Comparison of ENCODE assay signal across 19 mouse cellular contexts in genomic region chr2:52862760-52863124, GRCm38 (mm10). TPM values are rescaled to one million over a fixed set of nuclear protein-coding genes. Genes with fewer than 3 reads are reported as not detected.
DNase-seq lines count a peak whose midpoint lies in the region; ATAC-seq and TF ChIP-seq lines count a peak whose summit lies in the region.
"Had no signal": no experiment of that assay in that cellular context is flagged by ENCODE, and none has a peak within 500 bp of the region (broad histone marks: within the 10 kb centered on the region; RNA-seq: fewer than 3 reads in every experiment).

No protein-coding gene starts in this region.

- H3K27me3 ChIP-seq in myocyte (ENCODE audit: control insufficient read depth, insufficient read depth, insufficient read length), result no peaks in the 10 kb centered on the region
- H3K27me3 ChIP-seq in hindbrain, embryonic 11.5 days (ENCODE audit: control insufficient read depth, insufficient read depth, low read length), result no peaks in the 10 kb centered on the region
- H3K27me3 ChIP-seq: embryonic facial prominence, embryonic 13.5 days; embryonic facial prominence, embryonic 15.5 days; forebrain, embryonic 12.5 days had no signal

- H3K79me2 ChIP-seq in myocyte (ENCODE audit: control insufficient read depth, insufficient read depth), result peaks cover 17% of the 10 kb centered on the region

- peak overlapping the region; percentile 22; the same call in 1 of the 2 replicates for H3K27ac ChIP-seq in embryonic fibroblast, embryonic 13.5 days (ENCODE audit: insufficient read depth, low read length)
- no peak overlapping the region for H3K27ac ChIP-seq in hindbrain, embryonic 11.5 days (ENCODE audit: low read depth, low read length)
- H3K27ac ChIP-seq: embryonic facial prominence, embryonic 13.5 days; embryonic facial prominence, embryonic 15.5 days; forebrain, embryonic 10.5 days; forebrain, embryonic 12.5 days had no signal

- no peak overlapping the region for H3ac ChIP-seq in myocyte (ENCODE audit: control insufficient read depth, insufficient read length)

- no peak for TF ChIP-seq CTCF in embryonic fibroblast, embryonic 13.5 days (IDR thresholded peaks at IDR 0.05; ENCODE audit: borderline replicate concordance, insufficient read depth, low read length)

- no peaks in the 10 kb centered on the region for H3K9me3 ChIP-seq in hindbrain, embryonic 11.5 days (ENCODE audit: control insufficient read depth, low read length)
- H3K9me3 ChIP-seq: forebrain, embryonic 12.5 days had no signal

- peaks cover 16% of the 10 kb centered on the region for H3K4me1 ChIP-seq in embryonic fibroblast, embryonic 13.5 days (ENCODE audit: control insufficient read depth, insufficient read depth, low read length)
- H3K4me1 ChIP-seq in hindbrain, embryonic 11.5 days (replicated peaks; ENCODE audit: control insufficient read depth, insufficient read depth, low read length), result 0 out of 2 replicates have a peak, but pooled peaks cover 2% of the 10 kb centered on the region

- TF ChIP-seq POLR2A in embryonic fibroblast, embryonic 13.5 days (IDR thresholded peaks at IDR 0.05; ENCODE audit: low read depth, low read length), result no peak
- no peak for TF ChIP-seq POLR2A in myocyte (IDR thresholded peaks at IDR 0.05; ENCODE audit: insufficient read length, low read depth)

- H3K36me3 ChIP-seq in myocyte (ENCODE audit: control insufficient read depth, insufficient read depth), result no peaks in the 10 kb centered on the region
- no peaks in the 10 kb centered on the region for H3K36me3 ChIP-seq in hindbrain, embryonic 11.5 days (ENCODE audit: control insufficient read depth, insufficient read depth, low read length)

- DNase-seq in heart, adult 11 months, result peak; percentile 60
- DNase-seq in heart, adult 18-20 months, result no peak
- DNase-seq in NIH3T3 (ENCODE audit: low read depth), result peak; percentile 76
- no peak for DNase-seq in hindbrain, embryonic 11.5 days (ENCODE audit: low spot score)
- DNase-seq in right cerebral cortex, adult 2 months (ENCODE audit: low spot score in 2 of 2), result no peak
- DNase-seq in right cerebral cortex, postnatal 4 days, result no peak
- DNase-seq: adrenal gland, adult 8-10 months; adrenal gland, postnatal 14 days; cerebellum, adult 8-10 months; embryo, embryonic 11 days had no signal

- H3K4me3 ChIP-seq in embryonic fibroblast, embryonic 13.5 days (ENCODE audit: insufficient read depth, low read length), result no peak overlapping the region
- H3K4me3 ChIP-seq in myocyte, result no peak overlapping the region
- H3K4me3 ChIP-seq in hindbrain, embryonic 11.5 days (ENCODE audit: low read depth, low read length), result no peak overlapping the region
- H3K4me3 ChIP-seq: embryonic facial prominence, embryonic 13.5 days; embryonic facial prominence, embryonic 15.5 days; forebrain, embryonic 10.5 days; forebrain, embryonic 12.5 days had no signal

- WGBS in hindbrain, embryonic 11.5 days, result 76% methylated on average over 4 of the region's 4 CpGs

- peak overlapping the region; percentile 15 for H3K4me2 ChIP-seq in myocyte (ENCODE audit: low read depth)
- H3K4me2 ChIP-seq in hindbrain, embryonic 11.5 days (replicated peaks; ENCODE audit: low read depth, low read length), result no peak overlapping the region
- H3K4me2 ChIP-seq: embryonic facial prominence, embryonic 13.5 days; embryonic facial prominence, embryonic 15.5 days; forebrain, embryonic 12.5 days had no signal

- no peak overlapping the region for H3K9ac ChIP-seq in hindbrain, embryonic 11.5 days (ENCODE audit: low read depth, low read length)
- H3K9ac ChIP-seq: embryonic facial prominence, embryonic 13.5 days; embryonic facial prominence, embryonic 15.5 days; forebrain, embryonic 12.5 days had no signal

- ATAC-seq in hindbrain, embryonic 11.5 days (ENCODE audit: low FRiP score), result no peak
- ATAC-seq: forebrain, embryonic 14.5 days; forebrain, embryonic 16.5 days had no signal

TF ChIP-seq in myocyte, 11 proteins besides CTCF, POLR2A, EP300 and RAD21:
- TF ChIP-seq USF1 (IDR thresholded peaks at IDR 0.05; ENCODE audit: low read depth), result no peak
- TF ChIP-seq MYOD1 (IDR thresholded peaks at IDR 0.05; ENCODE audit: control insufficient read depth in 1 of 3, insufficient read length in 2 of 3, low read depth in 2 of 3), result no peak
- no peak for TF ChIP-seq TCF3 (IDR thresholded peaks at IDR 0.05; ENCODE audit: insufficient read length, low read depth)

RNA-seq across cellular contexts. Expression of gene Fmnl2, which starts 5.1 kb away (rescaled TPM):
- total RNA-seq in heart, adult 18-20 months (2021), result 1 to 10 TPM; 5.8 to 6.7 TPM
- polyA plus RNA-seq in embryonic fibroblast, embryonic 13.5 days (2011; ENCODE audit: insufficient read length, low read depth, missing spikeins), result 34.0 and 63.0 TPM in 2 replicates
- 2.8 TPM for polyA plus RNA-seq in myocyte (2012; fragmentation: generic; extraction: Trizol)
- polyA plus RNA-seq in hindbrain, embryonic 11.5 days (2014; fragmentation: Nextera tagmentation; extraction: Ambion mirVana), result 10.1 and 19.5 TPM in 2 replicates
- total RNA-seq: MEL had no signal

Comparison
In these comparisons a context has a peak if more than half of its experiments do, and no peak if none do; other contexts are left out.
1. DNase-seq: peak in heart, adult 11 months (single experiment) and NIH3T3 (single experiment); none in heart, adult 18-20 months (0 of 2), hindbrain, embryonic 11.5 days (single experiment), right cerebral cortex, adult 2 months (0 of 2) and right cerebral cortex, postnatal 4 days (single experiment).